Mouse (Mus musculus): Measurements from ENCODE around the gene Shroom3.
A peak's percentile ranks its signal among the peaks of the same experiment; 100 is the strongest.
"Not testable (repeated sequence)": the region's sequence is repeated elsewhere in the genome, so short reads cannot be mapped to it uniquely, and the experiment has no call there.

Gene Shroom3

GRCm38 (mm10) chr5:92893711-92894110, 210.5 kb downstream of the Shroom3 start:
- peak; percentile 46 for DNase-seq (ENCODE audit: low spot score)

- DNase-seq (ENCODE audit: low spot score): no peak
These were observed 212.6 kb downstream of the Shroom3 start for GRCm38 (mm10) chr5:92895877-92896276.

GRCm38 (mm10) chr5:92896725-92897280, 213.6 kb downstream of the Shroom3 start:
- DNase-seq (ENCODE audit: low spot score): peak; percentile 58

GRCm38 (mm10) chr5:92897766-92898745, 214.8 kb downstream of the Shroom3 start:
- DNase-seq (ENCODE audit: low spot score): peak; percentile 92

GRCm38 (mm10) chr5:92900470-92900869, 217.2 kb downstream of the Shroom3 start:
- no peak for DNase-seq (ENCODE audit: low spot score)

GRCm38 (mm10) chr5:92901870-92902269, 218.6 kb downstream of the Shroom3 start:
- DNase-seq (ENCODE audit: low spot score): no peak

- DNase-seq (ENCODE audit: low spot score): no peak
These were observed 221.9 kb downstream of the Shroom3 start for GRCm38 (mm10) chr5:92905146-92905545.

GRCm38 (mm10) chr5:92905594-92906008, 222.4 kb downstream of the Shroom3 start:
- DNase-seq (ENCODE audit: low spot score): peak; percentile 93

- DNase-seq (ENCODE audit: low spot score): no peak
These were observed 225.0 kb downstream of the Shroom3 start for GRCm38 (mm10) chr5:92908227-92908626.

GRCm38 (mm10) chr5:92910838-92911237, 227.6 kb downstream of the Shroom3 start:
- DNase-seq (ENCODE audit: low spot score): no peak

GRCm38 (mm10) chr5:92915421-92915820, 232.2 kb downstream of the Shroom3 start:
- peak; percentile 76 for DNase-seq (ENCODE audit: low spot score)

GRCm38 (mm10) chr5:92917755-92918154, 234.5 kb downstream of the Shroom3 start:
- no peak for DNase-seq (ENCODE audit: low spot score)

GRCm38 (mm10) chr5:92918170-92918569, 234.9 kb downstream of the Shroom3 start:
- peak; percentile 48 for DNase-seq (ENCODE audit: low spot score)

- DNase-seq (ENCODE audit: low spot score): no peak
These were observed 235.6 kb downstream of the Shroom3 start for GRCm38 (mm10) chr5:92918866-92919265.

- DNase-seq (ENCODE audit: low spot score): no peak
These were observed 236.2 kb downstream of the Shroom3 start for GRCm38 (mm10) chr5:92919390-92919789.

GRCm38 (mm10) chr5:92920984-92921383, 237.7 kb downstream of the Shroom3 start:
- DNase-seq (ENCODE audit: low spot score): no peak

GRCm38 (mm10) chr5:92921728-92922127, 238.5 kb downstream of the Shroom3 start:
- DNase-seq (ENCODE audit: low spot score): no peak

- not testable (repeated sequence) for DNase-seq (ENCODE audit: low spot score)
These were observed 239.7 kb downstream of the Shroom3 start for GRCm38 (mm10) chr5:92922981-92923380.

- peak; percentile 65 for DNase-seq (ENCODE audit: low spot score)
These were observed 241.7 kb downstream of the Shroom3 start for GRCm38 (mm10) chr5:92924851-92925477.

- DNase-seq (ENCODE audit: low spot score): no peak
These were observed 244.4 kb downstream of the Shroom3 start for GRCm38 (mm10) chr5:92927667-92928066.

- DNase-seq (ENCODE audit: low spot score): peak; percentile 53
These were observed 247.3 kb downstream of the Shroom3 start for GRCm38 (mm10) chr5:92930557-92930956.

GRCm38 (mm10) chr5:92931298-92931697, 248.1 kb downstream of the Shroom3 start:
- peak; percentile 62 for DNase-seq (ENCODE audit: low spot score)

- DNase-seq (ENCODE audit: low spot score): no peak
These were observed 249.8 kb downstream of the Shroom3 start for GRCm38 (mm10) chr5:92933010-92933409.

Data from embryo, embryonic 10.5 days (tissue).